Mouse (Mus musculus) kidney, postnatal 36 days (tissue): ENCODE measurements at regions not wholly inside any gene's neighbourhood (a gene's known extent, or its start where the extent isn't known, plus 50 kb on each side); places are given as distances from the start of the nearest gene placed in this dataset.
A peak's percentile ranks its signal among the peaks of the same experiment; 100 is the strongest.

Experiments used
- DNase-seq, 2 experiments: peaks; one replicate each; pipeline ENCODE4 v3.0.0; 2021 to 2022; ENCODE audit warnings: mixed read lengths in 2 of 2

DNA sequence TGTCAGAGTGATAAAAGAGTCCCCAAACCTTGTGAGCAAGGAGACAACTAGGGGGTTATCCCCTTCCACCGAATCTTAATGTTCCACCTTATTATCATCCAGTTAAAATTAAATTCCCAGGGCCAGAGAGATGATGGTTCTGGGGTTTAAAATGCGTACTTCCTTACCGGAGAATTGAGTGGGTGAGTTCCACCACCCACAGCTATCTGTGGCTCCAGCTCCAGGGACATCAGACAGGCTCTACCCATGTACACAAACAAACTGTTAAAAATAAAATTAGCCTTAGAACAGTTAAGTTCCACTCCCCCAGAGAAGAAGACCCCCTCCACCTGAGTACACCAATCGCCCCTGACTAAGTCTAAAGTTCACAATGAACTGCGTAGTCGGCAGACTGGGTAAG lies 52.0 kb upstream of the Mgat5 start:
- no peak for DNase-seq

- DNase-seq, result no peak
These were observed 69.3 kb upstream of the Mgat5 start for GRCm38 (mm10) chr1:127135521-127135920.

- no peak for DNase-seq
These were observed 72.9 kb upstream of the Mgat5 start for GRCm38 (mm10) chr1:127131871-127132270.

DNA sequence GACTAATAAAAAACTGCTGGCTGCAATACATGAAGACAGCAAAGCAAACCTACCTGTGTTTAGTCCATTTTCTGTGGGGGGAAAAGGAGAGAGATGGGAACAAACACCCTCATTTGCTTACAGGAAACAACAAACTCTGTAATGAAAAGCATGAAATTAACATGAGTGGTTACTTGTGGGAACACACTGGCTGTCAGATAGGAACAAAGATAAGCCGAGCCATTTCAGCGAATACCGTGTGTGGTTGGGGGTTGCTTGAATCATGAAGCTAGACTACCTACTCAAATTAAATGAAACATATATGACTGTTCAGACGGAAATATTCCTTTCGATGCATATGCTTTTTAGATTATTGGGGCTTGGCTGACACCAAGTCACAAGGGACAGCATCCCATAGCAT lies 80.0 kb upstream of the Mgat5 start:
- DNase-seq, result no peak

DNA sequence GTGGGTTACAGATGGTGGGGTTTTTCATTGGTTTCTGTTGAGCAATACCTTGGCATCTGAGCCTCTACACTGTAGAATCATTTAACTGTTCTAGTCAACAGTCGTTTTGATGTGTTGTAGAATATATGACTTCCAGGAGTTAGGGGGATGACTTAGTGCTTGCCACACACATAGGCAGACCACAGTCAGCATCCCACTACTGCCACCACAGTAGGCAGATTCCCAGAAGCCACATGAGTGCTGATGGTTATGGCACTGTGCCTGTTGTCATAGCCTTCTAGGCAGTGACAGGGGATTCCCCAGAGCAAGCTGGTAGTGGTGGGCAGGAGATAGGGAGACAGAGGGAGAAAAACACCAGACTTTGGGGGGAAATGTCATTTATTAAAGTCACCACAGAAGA lies 86.8 kb upstream of the Mgat5 start:
- DNase-seq, result no peak

- DNase-seq, result peak in 1 of 2 experiments; percentile 50
These were observed 97.3 kb upstream of the Mgat5 start for GRCm38 (mm10) chr1:127107485-127107884.

DNA sequence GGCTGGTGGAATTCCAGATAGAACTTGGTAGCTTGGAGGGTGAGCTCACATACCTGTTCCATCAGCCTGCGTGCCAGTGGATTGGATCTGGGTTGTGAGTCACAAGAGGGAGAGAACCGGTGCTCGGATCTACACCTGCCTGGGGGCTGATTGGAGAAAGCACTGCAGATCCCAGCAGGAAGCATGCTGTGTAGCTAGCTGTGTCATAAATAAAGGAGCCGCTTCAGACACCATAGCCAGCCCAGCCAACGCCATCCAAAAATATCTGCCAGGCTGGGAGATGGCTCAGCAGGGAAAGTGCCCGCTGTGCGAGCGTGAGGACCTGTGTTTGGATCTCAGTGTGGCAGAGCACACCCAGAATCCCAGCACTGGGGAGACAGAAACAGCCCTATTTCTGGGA lies 99.0 kb upstream of the Mgat5 start:
- no peak for DNase-seq

- DNase-seq, result no peak
These were observed 101.2 kb upstream of the Mgat5 start for GRCm38 (mm10) chr1:127103664-127104063.

DNA sequence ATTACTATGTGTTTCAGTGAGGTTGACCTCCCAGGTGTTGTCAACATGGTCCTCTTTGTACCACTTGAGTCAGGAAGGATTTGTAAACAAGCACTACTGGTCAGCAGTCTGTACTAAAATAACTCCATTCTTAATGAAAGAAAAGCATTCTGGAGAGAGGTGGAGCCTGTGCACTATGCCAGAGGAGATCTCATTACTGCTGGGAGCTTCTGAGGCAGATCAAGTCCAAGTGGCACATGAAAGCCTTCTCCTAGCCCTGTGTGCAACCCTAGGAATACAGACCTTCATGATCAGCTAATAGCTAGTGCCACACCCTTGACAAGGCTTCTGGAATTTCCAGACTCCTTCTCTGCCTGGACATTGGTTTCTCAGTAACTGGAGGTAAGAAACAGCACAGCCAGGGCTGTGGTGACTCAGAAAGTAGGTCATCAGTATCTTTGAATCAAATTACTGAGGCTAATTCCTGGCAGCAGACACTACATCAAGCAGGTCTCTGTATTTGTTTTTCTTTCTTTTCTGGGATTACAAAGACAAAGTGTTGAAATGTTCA lies 105.9 kb upstream of the Mgat5 start:
- DNase-seq, result no peak

DNA sequence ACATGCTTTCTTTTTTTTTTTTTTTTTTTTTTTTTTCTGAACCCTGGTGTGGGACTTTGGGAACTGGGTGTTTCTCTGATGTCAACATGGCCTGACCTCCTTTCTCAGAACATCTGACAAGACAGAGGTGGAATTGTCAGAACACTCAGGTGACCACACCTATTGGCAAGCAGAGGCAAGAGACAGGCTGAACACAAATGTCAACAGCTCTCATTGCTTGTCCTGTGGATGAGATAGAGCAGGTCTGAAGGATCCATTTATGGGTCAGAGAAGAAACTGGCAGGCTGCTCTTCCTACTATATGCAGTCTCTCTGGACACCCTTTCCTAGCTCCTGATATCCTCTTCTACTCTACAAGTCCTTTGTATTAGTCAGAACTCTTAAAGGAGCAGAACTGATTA lies 117.2 kb upstream of the Mgat5 start:
- no peak for DNase-seq

- no peak for DNase-seq
These were observed 118.8 kb upstream of the Mgat5 start for GRCm38 (mm10) chr1:127085988-127086387.

DNA sequence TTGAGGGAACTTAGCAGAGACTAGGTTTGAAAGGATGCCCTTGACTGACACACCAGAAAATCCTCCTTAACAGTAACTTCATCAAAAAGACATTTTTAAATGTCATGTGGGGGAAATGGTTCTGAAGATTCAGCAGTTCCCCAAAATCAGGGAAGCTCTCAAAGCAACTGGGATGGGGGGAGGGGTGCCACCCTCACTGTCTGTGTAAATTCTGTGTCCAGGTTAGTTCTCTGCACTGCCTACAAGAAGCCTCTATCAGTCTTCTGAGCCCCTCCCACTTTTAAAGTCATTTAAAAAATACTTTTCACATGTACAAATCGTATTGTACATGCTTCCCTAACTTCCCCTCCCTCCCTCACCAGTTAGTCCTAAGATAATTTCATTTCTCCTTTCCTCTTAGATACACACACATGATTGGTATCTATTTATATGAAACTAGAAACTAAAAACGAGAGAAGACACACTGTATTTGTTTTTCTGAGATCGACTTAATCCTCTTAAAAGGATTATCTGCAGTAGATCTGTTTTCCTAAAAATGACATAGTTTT lies 121.0 kb upstream of the Mgat5 start:
- no peak for DNase-seq

- no peak for DNase-seq
These were observed 125.8 kb upstream of the Mgat5 start for GRCm38 (mm10) chr1:127079012-127079411.

- no peak for DNase-seq
These were observed 142.4 kb upstream of the Mgat5 start for GRCm38 (mm10) chr1:127062430-127062829.

DNA sequence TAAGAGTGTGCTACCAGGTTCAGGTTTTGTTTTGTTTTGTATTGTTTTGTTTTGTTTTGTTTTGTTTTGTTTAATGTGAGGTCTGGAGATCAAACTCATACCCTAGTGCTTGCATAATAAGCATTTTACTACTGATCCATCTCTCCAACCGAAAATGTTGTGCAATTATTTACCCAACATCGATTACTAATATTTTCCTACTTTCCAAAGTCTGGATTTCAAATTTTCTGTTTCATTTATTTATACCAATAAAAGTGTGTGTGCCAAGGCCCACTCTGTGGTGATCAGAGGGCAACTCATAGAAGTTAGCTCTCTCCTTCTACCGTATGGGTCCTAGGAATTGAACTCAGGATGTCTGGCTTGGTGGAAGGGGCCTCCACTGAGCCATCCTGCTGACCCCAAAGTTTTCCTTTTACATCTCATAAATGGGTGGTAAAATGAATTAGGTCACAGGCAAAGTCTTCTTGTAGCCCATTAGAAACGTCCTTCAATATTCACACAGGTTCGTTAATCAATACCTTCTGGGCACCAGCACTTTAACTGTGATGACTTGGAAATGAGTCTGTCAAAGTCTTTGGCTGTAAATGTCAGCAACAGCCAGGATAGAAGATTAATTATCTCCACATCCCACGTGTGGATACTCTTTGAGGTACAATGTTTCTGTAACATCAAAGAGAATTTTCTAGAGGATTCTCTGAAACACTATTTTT lies 158.9 kb upstream of the Mgat5 start:
- no peak for DNase-seq

- no peak for DNase-seq
These were observed 170.1 kb upstream of the Mgat5 start for GRCm38 (mm10) chr1:127034748-127035147.

- peak in 1 of 2 experiments; percentile 20 for DNase-seq
These were observed 173.3 kb upstream of the Mgat5 start for GRCm38 (mm10) chr1:127031563-127031962.

DNA sequence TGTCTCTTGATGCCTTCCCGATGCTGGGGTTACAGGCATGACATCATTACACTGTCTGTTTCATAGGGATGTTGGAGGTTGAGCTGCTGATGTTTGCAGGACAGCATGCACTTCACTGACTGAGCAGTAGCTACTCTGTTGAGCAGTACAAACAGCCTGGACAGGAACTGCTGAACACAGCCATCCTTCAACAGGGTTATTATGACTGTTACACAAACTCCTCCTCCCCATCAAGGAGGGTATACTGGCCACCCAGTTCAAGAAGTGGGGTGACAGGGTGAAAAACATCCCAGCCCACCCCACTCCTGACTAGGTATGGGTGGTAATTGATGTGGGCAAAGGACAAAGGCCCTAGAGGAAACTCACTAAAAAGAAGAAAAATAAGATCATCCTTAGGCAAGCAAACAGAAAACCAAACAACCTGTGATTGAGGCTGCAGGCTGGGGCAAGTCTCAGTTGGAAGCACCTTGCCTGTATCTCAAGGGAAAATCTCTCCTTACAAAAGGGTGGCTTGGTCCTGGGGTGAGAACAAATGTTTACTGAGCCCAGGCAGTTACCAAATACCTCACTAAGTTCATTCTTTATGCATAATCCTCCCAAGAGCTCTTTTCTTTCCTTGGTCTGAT lies 175.8 kb upstream of the Mgat5 start:
- DNase-seq, result no peak

GRCm38 (mm10) chr1:127023100-127023499 lies 181.7 kb upstream of the Mgat5 start:
- DNase-seq, result no peak

GRCm38 (mm10) chr1:127017698-127018097 lies 187.1 kb upstream of the Nckap5 start:
- peak; percentile 21 to 58 for DNase-seq

DNA sequence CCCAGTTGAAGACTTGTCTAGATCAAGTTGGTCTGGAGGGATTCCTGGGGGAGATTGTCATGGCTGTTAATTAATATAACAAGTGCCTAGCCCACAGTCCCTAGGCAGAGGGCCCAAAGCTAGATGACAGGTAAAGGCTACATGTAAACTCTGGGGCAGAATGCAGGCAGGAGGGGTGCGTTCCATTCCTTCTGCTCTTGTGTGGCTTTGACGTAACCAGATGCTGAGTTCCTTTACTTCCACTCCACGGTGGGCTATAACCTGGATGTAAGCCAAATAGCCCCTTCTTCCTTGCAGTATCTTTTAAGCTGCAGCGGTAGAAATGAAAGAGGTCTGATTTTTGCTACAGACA lies 185.3 kb upstream of the Nckap5 start:
- no peak for DNase-seq

DNA sequence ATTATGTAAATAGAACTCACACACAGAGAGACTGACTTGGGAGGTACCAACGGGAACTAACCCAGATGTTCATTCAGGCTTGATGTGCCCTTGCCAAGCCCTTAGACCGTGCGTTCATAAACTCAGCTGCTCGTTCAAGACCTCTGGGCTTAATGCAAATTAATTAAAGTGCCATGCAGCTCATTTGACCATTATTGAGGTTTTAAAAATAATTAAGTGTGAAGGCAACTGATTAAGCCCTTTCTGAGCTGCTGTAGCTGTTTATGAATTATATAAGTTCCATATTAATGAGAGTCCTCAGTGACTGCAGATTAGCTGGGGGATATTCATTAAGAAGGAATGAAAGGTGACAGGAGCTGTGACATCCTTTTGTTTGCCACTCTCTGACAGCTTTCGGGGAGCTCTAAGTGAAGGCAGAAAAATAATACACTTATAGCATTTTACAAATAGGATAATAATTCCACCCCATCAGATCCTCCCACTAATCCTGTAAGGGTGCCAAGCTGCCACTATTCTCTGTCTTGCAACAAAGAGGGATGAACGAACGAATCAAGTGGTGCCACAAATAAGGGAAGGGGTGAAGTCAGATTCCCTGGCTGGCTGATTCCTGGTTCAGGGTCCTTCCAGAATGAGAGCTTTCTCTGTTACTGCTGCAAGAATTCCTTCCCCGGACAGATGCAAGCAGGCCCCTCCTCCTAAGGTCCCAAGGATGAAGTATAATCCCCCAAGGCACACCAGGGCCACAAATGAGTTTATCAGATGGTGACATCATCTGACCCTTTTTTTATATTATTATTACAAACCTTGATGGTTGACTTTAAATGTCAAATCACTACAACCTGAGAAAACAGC lies 184.7 kb upstream of the Nckap5 start:
- peak; percentile 63 to 75 for DNase-seq

GRCm38 (mm10) chr1:127011901-127012300 lies 181.3 kb upstream of the Nckap5 start:
- peak; percentile 45 to 52 for DNase-seq
